Mouse (Mus musculus) liver, embryonic 14.5 days (tissue): ENCODE results near the gene Slc24a2. TPM values are rescaled to one million over a fixed set of nuclear protein-coding genes. Genes with fewer than 3 reads are reported as not detected.

ENCODE experiments used
- ATAC-seq: fragments of 200-750 bp; cut with Nextera tagmentation; 2 replicates; pipeline ENCODE4 v1.8.0; 2017; ENCODE audit warnings: moderate number of reproducible peaks, mild to moderate bottlenecking, moderate library complexity; ENCODE audit not compliant: insufficient read depth
- DNase-seq, 3 experiments: peaks; one replicate each; pipeline ENCODE4 v3.0.0-alpha.2; 2012 to 2013; ENCODE audit warnings: low read depth in 3 of 3, low spot score in 3 of 3
- H3K27ac ChIP-seq: fragments of 300-500 bp; sonication (generic); 2 replicates; pipeline ENCODE4 v1.5.1; 2014; ENCODE audit warnings: moderate library complexity, mild to moderate bottlenecking, control low read depth, inconsistent platforms
- H3K27me3 ChIP-seq: fragments of 300-500 bp; sonication (generic); 2 replicates; pipeline ENCODE4 v1.6.1; 2014; ENCODE audit warnings: mild to moderate bottlenecking, low read length, moderate library complexity; ENCODE audit not compliant: control insufficient read depth, insufficient read depth
- H3K36me3 ChIP-seq: fragments of 300-500 bp; sonication (generic); replicated peaks from 2 replicates; pipeline ENCODE4 v1.6.1; 2014; ENCODE audit warnings: low read depth; ENCODE audit not compliant: control insufficient read depth, insufficient read depth
- H3K4me1 ChIP-seq, 2 experiments: fragments of 200-500 bp in 1 of 2; fragments of 300-500 bp in 1 of 2; sonication (generic) in 1 of 2; replicated peaks; 2 replicates each; pipeline ENCODE4 v1.6.1; 2012 to 2014; ENCODE audit warnings: antibody characterized with exemption in 1 of 2, inconsistent platforms in 1 of 2, low read length in 1 of 2; ENCODE audit not compliant: control insufficient read depth in 2 of 2, insufficient read depth in 2 of 2
- H3K4me2 ChIP-seq: fragments of 300-500 bp; sonication (generic); 2 replicates; pipeline ENCODE4 v1.6.1; 2014; ENCODE audit warnings: low read depth, mild to moderate bottlenecking, control low read depth, moderate library complexity
- H3K4me3 ChIP-seq, 2 experiments: fragments of 200-500 bp in 1 of 2; fragments of 300-500 bp in 1 of 2; sonication (generic) in 1 of 2; 2 replicates each; pipeline ENCODE4 v1.5.1; 2012 to 2014; ENCODE audit warnings: low read depth in 2 of 2, low read length in 2 of 2, mild to moderate bottlenecking in 2 of 2, control low read depth in 1 of 2, inconsistent platforms in 1 of 2, moderate library complexity in 1 of 2; ENCODE audit not compliant: insufficient read depth in 1 of 2
- H3K9ac ChIP-seq: fragments of 300-500 bp; sonication (generic); replicated peaks from 2 replicates; pipeline ENCODE4 v1.6.1; 2014; ENCODE audit warnings: mild to moderate bottlenecking, control low read depth, moderate library complexity
- H3K9me3 ChIP-seq: fragments of 300-500 bp; sonication (generic); 2 replicates; pipeline ENCODE4 v1.6.1; 2016; ENCODE audit warnings: low read length, mixed read lengths; ENCODE audit not compliant: control insufficient read depth
- CTCF ChIP-seq: IDR thresholded peaks from 2 replicates; pipeline ENCODE4 v1.5.1; 2016; ENCODE audit warnings: antibody characterized with exemption, low read depth, control low read depth
- EP300 ChIP-seq: IDR thresholded peaks from 2 replicates; pipeline ENCODE4 v1.6.1; 2016; ENCODE audit warnings: antibody characterized with exemption, low read depth
- WGBS: fragments of 180-500 bp; shearing (Covaris S2); extraction: QIAGEN DNeasy Blood & Tissue Kit; methylation state at CpG from one replicate; pipeline ENCODE4 v1.1.7; 2014; ENCODE audit not compliant: insufficient replicate concordance; 5-methylcytosine and 5-hydroxymethylcytosine counted together
- polyA plus RNA-seq, 2 experiments: library from polyadenylated mRNA; depleted of rRNA in 1 of 2; stranded (reverse) in 1 of 2; unstranded in 1 of 2; fragments of >200 nt; fragmentation: Nextera tagmentation in 1 of 2; extraction: Ambion mirVana in 1 of 2; gene quantifications; 2 replicates each; pipeline versions ENCODE4 v1.2.1 to v1.2.3; 2012 to 2014

Slc24a2 gene
- polyA plus RNA-seq, 2 experiments = 0.03 to 0.06 TPM

GRCm38 (mm10) chr4:87096186-87096585, 134.1 kb downstream of the Slc24a2 start:
- ATAC-seq = no peak
- WGBS = 68% methylated on average over 5 of the region's 5 CpGs
- no peaks in the 10 kb centered on the region for H3K4me1 ChIP-seq

GRCm38 (mm10) chr4:87093612-87094011, 136.7 kb downstream of the Slc24a2 start:
- Histone ChIP-seq H3K27me3 (no peaks in the 10 kb centered on the region), H3K27ac (no peak overlapping the region), H3K4me1 (no peaks in the 10 kb centered on the region), H3K9me3 (no peaks in the 10 kb centered on the region), H3K9ac (no peak overlapping the region), H3K36me3 (no peaks in the 10 kb centered on the region), H3K4me3 (no peak overlapping the region), H3K4me2 (no peak overlapping the region)
- TF ChIP-seq EP300 = no peak
- TF ChIP-seq CTCF = no peak
- 65% methylated on average over 3 of the region's 3 CpGs for WGBS
- DNase-seq (no peak), ATAC-seq (no peak)

More at GRCm38 (mm10) chr4:87096186-87096585, 134.1 kb downstream of the Slc24a2 start:
- Histone ChIP-seq H3K27ac (no peak overlapping the region), H3K4me2 (no peak overlapping the region), H3K4me3 (no peak overlapping the region), H3K36me3 (no peaks in the 10 kb centered on the region), H3K9me3 (no peaks in the 10 kb centered on the region), H3K27me3 (no peaks in the 10 kb centered on the region), H3K9ac (no peak overlapping the region)
- no peak for TF ChIP-seq EP300
- TF ChIP-seq CTCF = no peak
- DNase-seq = no peak

- no peak for ATAC-seq
- H3K4me2 ChIP-seq = no peak overlapping the region
Measured at GRCm38 (mm10) chr4:87090841-87091240, 139.4 kb downstream of the Slc24a2 start.

GRCm38 (mm10) chr4:87088713-87089112, 141.6 kb downstream of the Slc24a2 start:
- Histone ChIP-seq H3K4me1 (no peaks in the 10 kb centered on the region), H3K27me3 (no peaks in the 10 kb centered on the region), H3K4me2 (no peak overlapping the region), H3K4me3 (no peak overlapping the region), H3K27ac (no peak overlapping the region), H3K36me3 (no peaks in the 10 kb centered on the region), H3K9ac (no peak overlapping the region), H3K9me3 (no peaks in the 10 kb centered on the region)
- DNase-seq (no peak), ATAC-seq (no peak)
- TF ChIP-seq EP300 (no peak), CTCF (no peak)
- WGBS = 53% methylated on average over 6 of the region's 6 CpGs

More at GRCm38 (mm10) chr4:87090841-87091240, 139.4 kb downstream of the Slc24a2 start:
- no peak for DNase-seq
- Histone ChIP-seq H3K9ac (no peak overlapping the region), H3K4me1 (no peaks in the 10 kb centered on the region), H3K4me3 (no peak overlapping the region), H3K27me3 (no peaks in the 10 kb centered on the region), H3K9me3 (no peaks in the 10 kb centered on the region), H3K27ac (no peak overlapping the region), H3K36me3 (no peaks in the 10 kb centered on the region)
- TF ChIP-seq EP300 (no peak), CTCF (no peak)

- no peaks in the 10 kb centered on the region for H3K36me3 ChIP-seq
- WGBS = 71% methylated on average over 5 of the region's 5 CpGs
- H3K4me1 ChIP-seq = no peaks in the 10 kb centered on the region
- TF ChIP-seq EP300 (no peak), CTCF (no peak)
- no peak overlapping the region for H3K4me2 ChIP-seq
- H3K9ac ChIP-seq = no peak overlapping the region
- H3K9me3 ChIP-seq = no peaks in the 10 kb centered on the region
- no peaks in the 10 kb centered on the region for H3K27me3 ChIP-seq
- no peak overlapping the region for H3K27ac ChIP-seq
- DNase-seq (no peak), ATAC-seq (no peak)
- no peak overlapping the region for H3K4me3 ChIP-seq
Measured at GRCm38 (mm10) chr4:87087597-87087996, 142.7 kb downstream of the Slc24a2 start.
